7 mouse cellular contexts compared by ENCODE assay signal in genomic region chr17:45585725-45586448, GRCm38 (mm10). TPM values are rescaled to one million over a fixed set of nuclear protein-coding genes. Genes with fewer than 3 reads are reported as not detected.
A peak's percentile ranks its signal among the peaks of the same experiment; 100 is the strongest.
DNase-seq lines count a peak whose midpoint lies in the region; ATAC-seq lines count a peak whose summit lies in the region.

No protein-coding gene starts in this region.

- 80% methylated on average over 23 of the region's 23 CpGs for WGBS in kidney, embryonic 14.5 days
- 68% methylated on average over 23 of the region's 23 CpGs for WGBS in hindbrain, embryonic 14.5 days
- 59% methylated on average over 23 of the region's 23 CpGs for WGBS in midbrain, embryonic 14.5 days

- no peak for DNase-seq in kidney, postnatal 36 days
- peak; percentile 34 for DNase-seq in cerebellum, adult 9-10 months
- no peak for DNase-seq in hindbrain, embryonic 14.5 days (ENCODE audit: low spot score)
- DNase-seq in midbrain, embryonic 14.5 days, result no peak
- no peak for DNase-seq in yolk sac, embryonic 10.5 days (ENCODE audit: low spot score)
- DNase-seq in spleen, postnatal 14 days (ENCODE audit: low spot score in 2 of 2), result no peak

- no peak overlapping the region for H3K4me2 ChIP-seq in kidney, embryonic 14.5 days (replicated peaks; ENCODE audit: low read depth, low read length)
- H3K4me2 ChIP-seq in hindbrain, embryonic 14.5 days (replicated peaks), result no peak overlapping the region
- H3K4me2 ChIP-seq in midbrain, embryonic 14.5 days (ENCODE audit: low read length), result no peak overlapping the region

- no peaks in the 10 kb centered on the region for H3K27me3 ChIP-seq in kidney, embryonic 14.5 days (ENCODE audit: control insufficient read depth, insufficient read depth, low read length)
- H3K27me3 ChIP-seq in hindbrain, embryonic 14.5 days (ENCODE audit: control insufficient read depth, insufficient read depth, low read length), result no peaks in the 10 kb centered on the region
- no peaks in the 10 kb centered on the region for H3K27me3 ChIP-seq in midbrain, embryonic 14.5 days (ENCODE audit: control insufficient read depth, insufficient read depth, low read length)

- no peak overlapping the region for H3K9ac ChIP-seq in kidney, embryonic 14.5 days (ENCODE audit: low read depth, low read length)
- no peak overlapping the region for H3K9ac ChIP-seq in hindbrain, embryonic 14.5 days
- no peak overlapping the region for H3K9ac ChIP-seq in midbrain, embryonic 14.5 days (replicated peaks; ENCODE audit: low read length)

- peak overlapping the region; percentile 77 for H3K27ac ChIP-seq in kidney, embryonic 14.5 days (ENCODE audit: low read depth, low read length)
- peak overlapping the region; percentile 73 for H3K27ac ChIP-seq in hindbrain, embryonic 14.5 days
- H3K27ac ChIP-seq in midbrain, embryonic 14.5 days (replicated peaks; ENCODE audit: low read depth, low read length), result 0 out of 2 replicates have a peak overlapping the region, but pooled peaks have one; percentile 61

- peaks cover 19% of the 10 kb centered on the region; the same call in 1 of the 2 replicates for H3K36me3 ChIP-seq in kidney, embryonic 14.5 days (ENCODE audit: control insufficient read depth, insufficient read depth, low read length)
- no peaks in the 10 kb centered on the region for H3K36me3 ChIP-seq in hindbrain, embryonic 14.5 days (replicated peaks; ENCODE audit: control insufficient read depth, insufficient read depth)
- H3K36me3 ChIP-seq in midbrain, embryonic 14.5 days (ENCODE audit: control insufficient read depth, insufficient read depth, low read length), result no peaks in the 10 kb centered on the region

- ATAC-seq in kidney, embryonic 14.5 days (ENCODE audit: low FRiP score, low TSS enrichment), result 0 out of 2 replicates have a peak, but pooled peaks have one; percentile 13
- no peak for ATAC-seq in hindbrain, embryonic 14.5 days (ENCODE audit: low FRiP score)
- ATAC-seq in midbrain, embryonic 14.5 days (ENCODE audit: low FRiP score, low TSS enrichment), result no peak

- H3K4me1 ChIP-seq in kidney, embryonic 14.5 days (ENCODE audit: control insufficient read depth, insufficient read depth, low read length), result peaks cover 25% of the 10 kb centered on the region
- peaks cover 10% of the 10 kb centered on the region; the same call in 1 of the 2 replicates for H3K4me1 ChIP-seq in hindbrain, embryonic 14.5 days (replicated peaks; ENCODE audit: control insufficient read depth, insufficient read depth, low read length)
- peaks cover 13% of the 10 kb centered on the region; the same call in 1 of the 2 replicates for H3K4me1 ChIP-seq in midbrain, embryonic 14.5 days (ENCODE audit: control insufficient read depth, insufficient read depth, low read length)

- H3K9me3 ChIP-seq in kidney, embryonic 14.5 days (ENCODE audit: control insufficient read depth, low read length), result 0 out of 2 replicates have a peak, but pooled peaks cover 5% of the 10 kb centered on the region
- H3K9me3 ChIP-seq in hindbrain, embryonic 14.5 days (ENCODE audit: control insufficient read depth, low read length), result no peaks in the 10 kb centered on the region
- H3K9me3 ChIP-seq in midbrain, embryonic 14.5 days (ENCODE audit: control insufficient read depth, low read length), result no peaks in the 10 kb centered on the region

- H3K4me3 ChIP-seq in kidney, embryonic 14.5 days (ENCODE audit: low read length), result no peak overlapping the region
- H3K4me3 ChIP-seq in hindbrain, embryonic 14.5 days (replicated peaks; ENCODE audit: low read length), result no peak overlapping the region
- no peak overlapping the region for H3K4me3 ChIP-seq in midbrain, embryonic 14.5 days (replicated peaks; ENCODE audit: low read depth, low read length)

RNA-seq across cellular contexts. Expression of gene Hsp90ab1, which starts 12.8 kb away (rescaled TPM):
- polyA plus RNA-seq in kidney, embryonic 14.5 days (2014; fragmentation: Nextera tagmentation; extraction: Ambion mirVana), result 1,653 and 1,961 TPM in 2 replicates
- polyA plus RNA-seq in hindbrain, embryonic 14.5 days (2014; fragmentation: Nextera tagmentation; extraction: Ambion mirVana), result 1,324 and 1,355 TPM in 2 replicates
- polyA plus RNA-seq in midbrain, embryonic 14.5 days (2014; fragmentation: Nextera tagmentation; extraction: Ambion mirVana), result 1,248 and 1,388 TPM in 2 replicates

RNA-seq across cellular contexts. Expression of gene Slc29a1, which starts 13.5 kb away (rescaled TPM):
- 61.4 and 83.5 TPM in 2 replicates for polyA plus RNA-seq in kidney, embryonic 14.5 days (2014; fragmentation: Nextera tagmentation; extraction: Ambion mirVana)
- polyA plus RNA-seq in hindbrain, embryonic 14.5 days (2014; fragmentation: Nextera tagmentation; extraction: Ambion mirVana), result 41.5 and 42.7 TPM in 2 replicates
- 21.2 and 33.2 TPM in 2 replicates for polyA plus RNA-seq in midbrain, embryonic 14.5 days (2014; fragmentation: Nextera tagmentation; extraction: Ambion mirVana)

RNA-seq across cellular contexts. Expression of gene Mymx, which starts 16.0 kb away (rescaled TPM):
- 4.2 and 5.1 TPM in 2 replicates for polyA plus RNA-seq in kidney, embryonic 14.5 days (2014; fragmentation: Nextera tagmentation; extraction: Ambion mirVana)
- not detected in 2 replicates for polyA plus RNA-seq in hindbrain, embryonic 14.5 days (2014; fragmentation: Nextera tagmentation; extraction: Ambion mirVana)
- not detected in 2 replicates for polyA plus RNA-seq in midbrain, embryonic 14.5 days (2014; fragmentation: Nextera tagmentation; extraction: Ambion mirVana)

RNA-seq across cellular contexts. Expression of gene Slc35b2, which starts 22.2 kb away (rescaled TPM):
- polyA plus RNA-seq in kidney, embryonic 14.5 days (2014; fragmentation: Nextera tagmentation; extraction: Ambion mirVana), result 122 and 140 TPM in 2 replicates
- 83.1 and 84.2 TPM in 2 replicates for polyA plus RNA-seq in hindbrain, embryonic 14.5 days (2014; fragmentation: Nextera tagmentation; extraction: Ambion mirVana)
- 73.0 and 77.1 TPM in 2 replicates for polyA plus RNA-seq in midbrain, embryonic 14.5 days (2014; fragmentation: Nextera tagmentation; extraction: Ambion mirVana)

RNA-seq across cellular contexts. Expression of gene Nfkbie, which starts 30.4 kb away (rescaled TPM):
- 3.5 and 4.8 TPM in 2 replicates for polyA plus RNA-seq in kidney, embryonic 14.5 days (2014; fragmentation: Nextera tagmentation; extraction: Ambion mirVana)
- polyA plus RNA-seq in hindbrain, embryonic 14.5 days (2014; fragmentation: Nextera tagmentation; extraction: Ambion mirVana), result 4.3 and 4.7 TPM in 2 replicates
- 4.2 and 4.9 TPM in 2 replicates for polyA plus RNA-seq in midbrain, embryonic 14.5 days (2014; fragmentation: Nextera tagmentation; extraction: Ambion mirVana)
